Mouse (Mus musculus): ENCODE measurements around the gene Usp10. TPM values are rescaled to one million over a fixed set of nuclear protein-coding genes. Genes with fewer than 3 reads are reported as not detected.
A peak's percentile ranks its signal among the peaks of the same experiment; 100 is the strongest.

Gene Usp10
- total RNA-seq, 2 experiments from 2014 or later, result 94.5 to 114 TPM

DNA sequence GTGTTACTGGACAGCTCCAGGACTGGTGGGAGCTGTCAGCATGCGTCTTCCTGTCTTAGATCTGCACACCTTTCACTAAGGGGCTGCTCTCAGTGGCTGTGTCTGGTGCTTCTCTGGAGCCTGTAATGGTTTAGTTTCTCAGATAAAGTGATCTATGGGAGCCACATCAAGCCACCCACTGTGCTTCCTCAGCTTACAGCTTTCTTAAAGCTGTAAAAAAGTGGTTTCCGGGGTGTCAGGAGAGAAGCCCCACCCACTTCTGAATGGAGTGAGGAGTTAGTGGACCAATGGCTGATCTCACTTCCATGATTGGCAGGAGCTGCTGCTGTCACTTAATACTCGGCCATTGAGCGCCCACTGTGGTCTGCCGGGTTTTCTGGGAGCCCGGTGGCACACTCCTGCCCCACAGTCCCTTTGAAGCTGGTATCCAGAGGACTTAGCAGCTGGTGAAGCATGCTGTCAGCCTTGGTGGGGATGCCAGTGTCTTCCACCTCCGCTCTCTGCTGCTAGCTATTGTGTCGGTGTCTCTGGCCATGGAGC, 36.2 kb downstream of the Usp10 start:
- intact Hi-C loops (cut with DNase I), result no loop called here
- DNase-seq (ENCODE audit: extremely low spot score in 1 of 2, low spot score in 2 of 2), result no peak

DNA sequence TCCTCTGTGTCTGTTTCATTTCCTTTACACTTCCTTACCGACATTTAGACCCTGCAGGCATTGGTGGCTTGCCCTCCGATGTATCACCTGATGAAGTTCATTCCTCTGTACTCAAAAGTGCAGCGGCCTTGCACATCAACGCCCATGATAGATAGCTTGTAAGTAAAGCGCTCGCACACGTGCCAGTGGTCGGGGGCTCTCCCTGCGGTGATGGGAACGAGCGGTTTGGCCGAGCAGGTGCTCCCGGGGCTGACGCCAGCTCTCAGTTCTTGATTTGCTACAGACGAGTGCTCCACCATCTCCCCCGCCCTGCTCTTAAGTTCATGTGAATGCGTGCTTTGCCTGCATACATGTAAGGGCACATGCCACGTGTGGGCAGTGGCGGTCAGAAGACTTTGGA, 37.5 kb downstream of the Usp10 start:
- no peak for DNase-seq (ENCODE audit: extremely low spot score in 1 of 2, low spot score in 2 of 2)
- intact Hi-C loops (cut with DNase I), result no loop called here

GRCm38 (mm10) chr8:119948340-119948739, 38.2 kb downstream of the Usp10 start:
- DNase-seq (ENCODE audit: extremely low spot score in 1 of 2, low spot score in 2 of 2), result no peak
- intact Hi-C loops (cut with DNase I), result no loop called here

DNA sequence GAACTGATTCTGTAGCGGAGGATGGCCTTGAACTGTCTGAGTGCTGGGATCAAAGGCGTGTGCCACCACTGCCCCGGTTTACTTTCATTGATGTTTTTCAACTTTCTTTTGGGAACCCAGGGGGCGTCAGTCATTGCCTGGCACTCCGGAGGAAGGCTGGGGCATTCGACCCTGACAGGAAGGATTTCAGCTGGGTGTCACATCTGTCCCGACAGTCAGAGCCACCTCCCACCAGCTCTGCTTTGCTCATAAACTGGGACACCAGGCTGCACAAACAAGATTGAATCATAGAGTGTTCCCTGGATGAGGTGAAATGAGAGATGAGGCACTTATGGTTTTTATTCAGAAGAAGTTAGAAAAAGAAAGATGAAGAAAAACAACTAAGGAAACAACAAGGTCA, 42.1 kb downstream of the Usp10 start:
- DNase-seq (ENCODE audit: extremely low spot score in 1 of 2, low spot score in 2 of 2), result no peak
- intact Hi-C loops (cut with DNase I), result no loop called here

GRCm38 (mm10) chr8:119952747-119953146, 42.6 kb downstream of the Usp10 start:
- intact Hi-C loops (cut with DNase I), result no loop called here
- DNase-seq (ENCODE audit: extremely low spot score in 1 of 2, low spot score in 2 of 2), result peak in 1 of 2 experiments; percentile 58

- no peak for DNase-seq (ENCODE audit: extremely low spot score in 1 of 2, low spot score in 2 of 2)
- intact Hi-C loops (cut with DNase I), result no loop called here
These were observed 45.2 kb downstream of the Usp10 start for GRCm38 (mm10) chr8:119955333-119955732.

DNA sequence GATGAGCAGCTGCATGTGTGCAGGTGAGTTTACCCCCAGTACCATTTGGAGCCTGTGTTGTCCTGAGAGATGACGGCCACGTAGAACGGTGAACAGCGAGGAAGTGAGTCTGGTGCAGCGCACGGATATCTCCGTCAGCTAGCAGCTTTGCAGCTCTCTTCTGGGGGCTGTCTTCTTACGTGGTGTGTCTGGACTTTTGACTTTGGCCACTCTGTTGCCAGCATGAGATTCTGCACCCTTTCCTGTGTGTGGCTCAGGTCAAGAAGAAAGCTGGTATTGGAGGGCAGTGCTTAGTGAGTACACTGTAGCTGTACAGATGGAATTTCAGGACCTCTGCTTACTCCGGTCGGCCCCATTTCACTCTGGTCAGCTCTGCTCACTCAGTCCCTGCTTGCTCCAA, 47.9 kb downstream of the Usp10 start:
- intact Hi-C loops (cut with DNase I), result no loop called here
- no peak for DNase-seq (ENCODE audit: extremely low spot score in 1 of 2, low spot score in 2 of 2)

GRCm38 (mm10) chr8:119960531-119961104, 50.5 kb downstream of the Usp10 start:
- peak; percentile 66 for DNase-seq (ENCODE audit: extremely low spot score in 1 of 2, low spot score in 2 of 2)
- intact Hi-C loops (cut with DNase I), result no loop called here

DNA sequence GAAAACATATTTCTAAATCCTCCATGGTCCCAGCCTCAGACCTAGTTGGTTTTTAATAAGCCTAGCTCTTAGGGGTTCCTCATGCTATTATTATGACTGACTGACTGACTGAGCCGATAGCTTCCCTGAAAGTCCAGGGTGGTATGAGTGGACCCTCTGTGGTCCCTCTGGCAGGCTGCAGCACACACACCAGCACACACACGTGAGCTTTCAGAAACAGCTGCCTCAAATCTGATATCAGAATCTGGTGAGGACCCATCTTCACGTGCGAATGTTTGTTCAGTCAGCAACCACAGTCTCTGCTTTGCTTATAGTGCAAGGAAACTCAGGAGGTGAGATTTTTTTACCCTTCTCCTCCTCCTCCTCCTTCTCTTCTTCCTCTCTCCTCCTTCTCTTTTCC, 54.7 kb downstream of the Usp10 start:
- DNase-seq (ENCODE audit: extremely low spot score in 1 of 2, low spot score in 2 of 2), result no peak
- intact Hi-C loops (cut with DNase I), result no loop called here

DNA sequence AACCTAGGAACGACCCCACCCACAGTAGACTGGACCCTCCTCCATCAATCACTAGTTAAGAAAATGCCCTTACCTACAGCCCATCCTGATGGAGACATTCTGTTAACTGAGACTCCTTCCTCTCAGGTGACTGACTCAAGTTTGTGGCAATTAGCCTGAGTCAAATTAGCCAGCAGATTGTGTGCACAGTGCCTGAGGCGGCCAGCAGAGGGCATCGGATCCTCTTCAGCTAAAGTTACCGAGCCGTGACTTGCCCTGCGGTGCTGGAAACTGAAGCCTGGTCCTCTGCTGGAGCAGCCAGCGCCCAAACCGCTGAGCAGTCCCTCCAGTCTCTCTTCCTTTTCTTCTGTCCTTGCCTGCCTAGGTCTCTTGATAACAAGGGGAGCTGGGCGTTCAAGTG, 57.3 kb downstream of the Usp10 start:
- intact Hi-C loops (cut with DNase I), result no loop called here

DNA sequence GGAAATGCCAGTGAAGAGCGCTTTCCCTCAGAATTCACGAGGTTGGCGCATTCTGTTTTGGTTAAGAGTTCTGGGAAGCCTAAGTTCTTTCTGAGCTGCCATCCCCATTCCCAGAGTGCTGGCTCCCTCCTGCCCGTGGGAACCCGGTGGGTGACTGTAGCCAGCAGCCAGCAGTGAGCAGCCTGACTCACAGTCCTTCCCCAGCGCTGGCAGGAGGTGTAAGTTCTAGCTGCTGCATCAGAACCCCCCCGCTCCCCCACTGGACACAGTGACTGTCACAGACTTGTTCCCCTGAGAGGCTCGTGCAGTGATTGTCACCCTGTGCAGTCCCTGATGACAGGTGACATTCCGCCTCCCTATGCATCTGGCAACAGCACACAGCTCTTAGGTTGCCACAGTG, 60.0 kb downstream of the Usp10 start:
- intact Hi-C loops (cut with DNase I), result no loop called here
- no peak for DNase-seq (ENCODE audit: extremely low spot score in 1 of 2, low spot score in 2 of 2)

More for the DNA sequence above, 57.3 kb downstream of the Usp10 start:
- no peak for DNase-seq (ENCODE audit: extremely low spot score in 1 of 2, low spot score in 2 of 2)

DNA sequence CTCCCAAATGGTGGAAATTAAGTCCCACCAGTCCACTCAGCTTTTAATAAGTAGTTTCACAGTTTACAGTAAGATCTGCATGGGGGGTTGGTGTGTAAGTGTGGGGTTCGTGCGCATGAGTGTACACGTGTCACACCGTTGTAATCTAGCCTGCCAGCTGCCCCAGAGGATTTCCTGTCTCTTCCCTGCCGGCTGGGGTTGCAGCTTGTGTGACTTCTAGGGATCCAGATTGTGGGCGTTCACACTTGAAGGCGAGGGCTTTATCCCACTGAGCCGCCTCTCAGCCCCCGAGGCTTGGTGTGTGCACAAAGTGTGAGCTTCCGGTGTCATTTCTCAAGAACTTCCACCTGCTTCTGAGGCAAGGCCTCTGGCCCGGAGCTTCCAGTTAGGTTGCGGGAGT, 62.4 kb downstream of the Usp10 start:
- intact Hi-C loops (cut with DNase I), result no loop called here

GRCm38 (mm10) chr8:119978770-119979381, 68.7 kb downstream of the Usp10 start:
- DNase-seq (ENCODE audit: extremely low spot score in 1 of 2, low spot score in 2 of 2), result no peak
- intact Hi-C loops (cut with DNase I), result no loop called here

More for the DNA sequence above, 62.4 kb downstream of the Usp10 start:
- DNase-seq (ENCODE audit: extremely low spot score in 1 of 2, low spot score in 2 of 2), result no peak

DNA sequence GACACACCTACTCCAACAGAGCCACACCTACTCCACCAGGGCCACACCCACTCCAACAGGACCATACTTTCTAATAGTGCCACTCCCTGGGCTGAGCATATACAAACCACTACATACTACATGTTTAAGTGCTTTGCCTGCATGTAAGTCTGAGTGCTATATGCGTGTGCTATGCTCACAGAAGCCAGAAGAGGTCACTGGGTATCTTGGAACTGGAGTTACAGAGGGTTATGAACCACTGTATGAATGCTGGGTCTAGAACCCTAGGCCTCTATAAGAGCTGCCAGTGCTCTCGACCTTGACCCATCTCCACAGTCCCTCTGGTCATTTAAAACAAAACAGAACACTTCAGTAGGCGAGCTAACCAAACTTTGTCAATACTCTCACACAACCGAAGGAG, 71.1 kb downstream of the Usp10 start:
- no peak for DNase-seq (ENCODE audit: extremely low spot score in 1 of 2, low spot score in 2 of 2)
- intact Hi-C loops (cut with DNase I), result no loop called here

GRCm38 (mm10) chr8:119984085-119984484, 73.9 kb downstream of the Usp10 start:
- DNase-seq (ENCODE audit: extremely low spot score in 1 of 2, low spot score in 2 of 2), result no peak
- intact Hi-C loops (cut with DNase I), result no loop called here

DNA sequence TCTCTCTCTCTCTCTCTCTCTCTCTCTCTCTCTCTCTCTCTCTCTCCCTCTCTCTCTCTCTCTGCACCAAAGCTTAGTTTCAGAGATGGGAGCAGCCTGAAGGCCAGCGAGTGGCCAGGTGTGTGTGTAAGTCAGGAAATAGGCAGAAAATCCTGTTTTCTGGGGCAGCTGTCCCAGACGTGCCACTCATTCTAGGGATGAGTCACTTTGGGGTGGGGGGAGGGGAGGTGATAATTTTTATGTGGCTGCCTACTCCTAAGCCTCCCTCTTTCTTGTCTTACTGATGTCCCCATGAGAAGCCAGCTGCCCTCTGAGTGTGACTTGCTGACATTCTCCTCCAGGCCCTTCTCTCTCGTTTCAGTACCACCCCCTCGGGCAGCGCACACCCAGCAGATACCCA, 76.0 kb downstream of the Usp10 start:
- intact Hi-C loops (cut with DNase I), result no loop called here
- no peak for DNase-seq (ENCODE audit: extremely low spot score in 1 of 2, low spot score in 2 of 2)

- intact Hi-C loops (cut with DNase I), result no loop called here
- DNase-seq (ENCODE audit: extremely low spot score in 1 of 2, low spot score in 2 of 2), result peak in 1 of 2 experiments; percentile 74
These were observed 77.9 kb downstream of the Usp10 start for GRCm38 (mm10) chr8:119988087-119988486.

- DNase-seq (ENCODE audit: extremely low spot score in 1 of 2, low spot score in 2 of 2), result peak; percentile 63 to 88
- intact Hi-C loops (cut with DNase I), result no loop called here
These were observed 82.1 kb downstream of the Usp10 start, which contains the start of gene Crispld2 for GRCm38 (mm10) chr8:119992249-119992648. Crispld2 (plus strand) TSS chr8:119992438.

- intact Hi-C loops (cut with DNase I), result no loop called here
- DNase-seq (ENCODE audit: extremely low spot score in 1 of 2, low spot score in 2 of 2), result no peak
These were observed 84.0 kb downstream of the Usp10 start for GRCm38 (mm10) chr8:119994114-119994513.

DNA sequence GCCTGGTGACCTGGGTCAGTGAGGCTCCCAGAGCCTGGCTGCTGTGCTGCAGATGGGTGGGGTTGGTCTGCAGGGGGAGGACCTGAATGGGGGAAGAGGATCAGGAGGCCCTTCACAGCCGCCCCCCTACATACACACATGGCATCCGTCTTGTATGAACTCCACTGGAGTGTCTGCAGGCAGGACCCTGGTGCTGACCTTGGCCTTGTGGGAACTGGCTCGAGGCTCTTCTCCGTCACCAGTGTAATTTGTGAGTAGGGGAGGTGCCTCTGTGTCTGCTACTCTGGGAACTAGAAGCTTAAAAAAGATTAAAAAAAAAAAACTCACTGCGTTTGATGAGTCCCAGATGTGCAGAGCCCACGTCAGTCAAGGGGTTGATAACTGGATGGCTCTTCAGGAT, 84.4 kb downstream of the Usp10 start:
- intact Hi-C loops (cut with DNase I), result no loop called here
- no peak for DNase-seq (ENCODE audit: extremely low spot score in 1 of 2, low spot score in 2 of 2)

GRCm38 (mm10) chr8:119997266-119997665, 87.1 kb downstream of the Usp10 start:
- intact Hi-C loops (cut with DNase I), result no loop called here
- DNase-seq (ENCODE audit: extremely low spot score in 1 of 2, low spot score in 2 of 2), result no peak
